Mouse (Mus musculus) intestine, postnatal 0 days (tissue): ENCODE results near the gene Klhl36. TPM values are rescaled to one million over a fixed set of nuclear protein-coding genes. Genes with fewer than 3 reads are reported as not detected.

Experiments used
- ATAC-seq: fragments of 200-750 bp; cut with Nextera tagmentation; 2 replicates; pipeline ENCODE4 v1.8.0; 2017; ENCODE audit warnings: mild to moderate bottlenecking, moderate TSS enrichment, moderate library complexity
- H3K27ac ChIP-seq: fragments of 300-500 bp; sonication (generic); 2 replicates; pipeline ENCODE4 v1.5.1; 2014; ENCODE audit warnings: mild to moderate bottlenecking, low read depth, low read length, moderate library complexity
- H3K27me3 ChIP-seq: fragments of 300-500 bp; sonication (generic); replicated peaks from 2 replicates; pipeline ENCODE4 v1.6.1; 2014; ENCODE audit warnings: low read length, mixed read lengths; ENCODE audit not compliant: control insufficient read depth, insufficient read depth
- H3K36me3 ChIP-seq: fragments of 300-500 bp; sonication (generic); 2 replicates; pipeline ENCODE4 v1.6.1; 2014; ENCODE audit warnings: mild to moderate bottlenecking, moderate library complexity; ENCODE audit not compliant: control insufficient read depth, insufficient read depth
- H3K4me1 ChIP-seq: fragments of 300-500 bp; sonication (generic); replicated peaks from 2 replicates; pipeline ENCODE4 v1.6.1; 2014; ENCODE audit warnings: antibody characterized with exemption, low read length, mixed read lengths; ENCODE audit not compliant: control insufficient read depth, insufficient read depth
- H3K4me2 ChIP-seq: fragments of 300-500 bp; sonication (generic); replicated peaks from 2 replicates; pipeline ENCODE4 v1.6.1; 2014; ENCODE audit warnings: low read depth, mild to moderate bottlenecking, moderate library complexity
- H3K4me3 ChIP-seq: fragments of 300-500 bp; sonication (generic); 2 replicates; pipeline ENCODE4 v1.5.1; 2014; ENCODE audit warnings: low read depth, low read length
- H3K9ac ChIP-seq: fragments of 300-500 bp; sonication (generic); 2 replicates; pipeline ENCODE4 v1.6.1; 2014; ENCODE audit warnings: mild to moderate bottlenecking, low read depth, low read length
- H3K9me3 ChIP-seq: fragments of 300-500 bp; sonication (generic); 2 replicates; pipeline ENCODE4 v1.6.1; 2016; ENCODE audit warnings: mixed run types; ENCODE audit not compliant: control insufficient read depth
- CTCF ChIP-seq: sonication (generic); IDR thresholded peaks from 2 replicates; pipeline ENCODE4 v1.5.1; 2016; ENCODE audit warnings: low read depth, mild to moderate bottlenecking, control low read depth, antibody characterized with exemption, moderate library complexity
- WGBS: fragments of 180-500 bp; shearing (Covaris S2); extraction: QIAGEN DNeasy Blood & Tissue Kit; methylation state at CpG from one replicate; pipeline ENCODE4 v1.1.7; 2014; 5-methylcytosine and 5-hydroxymethylcytosine counted together
- polyA plus RNA-seq: library from polyadenylated mRNA; unstranded; fragments of >200 nt; fragmentation: Nextera tagmentation; extraction: Ambion mirVana; gene quantifications from 2 replicates; pipeline ENCODE4 v1.2.1, GENCODE M21; 2015

Gene Klhl36
- polyA plus RNA-seq, 1 experiment from 2014 or later = 7.4 TPM

DNA sequence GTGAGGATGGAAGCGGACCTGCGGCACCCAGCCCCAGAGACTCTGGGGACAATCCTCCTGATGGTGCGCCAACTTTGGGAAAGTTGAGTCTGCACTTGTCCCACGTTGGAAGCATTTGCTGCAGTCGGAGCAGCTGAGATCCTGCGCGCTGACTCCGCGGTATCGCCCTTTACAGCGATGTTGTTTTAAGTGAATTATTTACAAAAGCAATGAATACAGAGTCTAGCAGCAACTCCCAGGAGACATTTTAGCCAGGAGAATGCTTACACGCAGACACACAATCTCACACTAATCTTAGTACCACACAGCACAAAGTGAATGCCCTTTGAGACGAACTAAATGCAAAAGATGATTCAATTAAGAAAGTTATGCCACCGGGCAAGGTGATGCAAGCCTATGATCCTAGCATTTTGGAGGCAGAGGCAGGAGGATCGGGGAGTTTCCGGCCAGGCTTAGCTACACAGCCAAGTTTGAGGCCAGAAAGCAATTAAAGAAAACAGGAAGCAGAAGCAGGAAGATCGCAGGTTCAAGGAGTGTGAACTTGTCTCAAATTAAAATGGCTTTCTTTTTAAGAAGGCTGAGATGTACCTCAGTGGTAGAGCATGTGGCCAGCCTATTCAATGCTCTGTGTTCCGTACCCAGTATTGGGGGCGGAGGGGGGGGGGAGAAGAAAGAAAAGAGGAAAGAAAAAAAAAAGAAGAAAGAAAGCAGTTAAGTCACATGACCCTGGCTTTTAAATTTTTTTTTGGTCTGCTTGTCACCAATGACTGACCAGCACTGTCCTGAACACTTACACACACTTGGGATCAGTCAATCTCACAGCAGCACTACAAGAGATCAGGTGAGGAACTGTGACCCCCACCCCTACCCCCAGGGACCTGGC, 23.7 kb upstream of the Klhl36 start:
- Histone ChIP-seq H3K9me3 (no peaks in the 10 kb centered on the region), H3K9ac (peak overlapping the region; percentile 77), H3K27me3 (no peaks in the 10 kb centered on the region), H3K36me3 (0 out of 2 replicates have a peak, but pooled peaks cover 9% of the 10 kb centered on the region), H3K4me2 (peak overlapping the region; percentile 84), H3K27ac (peak overlapping the region; percentile 90), H3K4me1 (peaks cover 16% of the 10 kb centered on the region; the same call in 1 of the 2 replicates), H3K4me3 (peak overlapping the region; percentile 80)
- WGBS = 23% methylated on average over 19 of the region's 19 CpGs
- ATAC-seq = no peak
- TF ChIP-seq CTCF = no peak

- H3K36me3 ChIP-seq = 0 out of 2 replicates have a peak, but pooled peaks cover 3% of the 10 kb centered on the region
- ATAC-seq = no peak
- H3K27ac ChIP-seq = peak overlapping the region; percentile 90
- TF ChIP-seq CTCF = no peak
- H3K4me3 ChIP-seq = peak overlapping the region; percentile 80
- 31% methylated on average over 4 of the region's 4 CpGs for WGBS
- H3K27me3 ChIP-seq = no peaks in the 10 kb centered on the region
- H3K9ac ChIP-seq = peak overlapping the region; percentile 77
- peak overlapping the region; percentile 84 for H3K4me2 ChIP-seq
- H3K4me1 ChIP-seq = peaks cover 16% of the 10 kb centered on the region; the same call in 1 of the 2 replicates
- no peaks in the 10 kb centered on the region for H3K9me3 ChIP-seq
Measured at GRCm38 (mm10) chr8:119838983-119839340, 23.1 kb upstream of the Klhl36 start.

DNA sequence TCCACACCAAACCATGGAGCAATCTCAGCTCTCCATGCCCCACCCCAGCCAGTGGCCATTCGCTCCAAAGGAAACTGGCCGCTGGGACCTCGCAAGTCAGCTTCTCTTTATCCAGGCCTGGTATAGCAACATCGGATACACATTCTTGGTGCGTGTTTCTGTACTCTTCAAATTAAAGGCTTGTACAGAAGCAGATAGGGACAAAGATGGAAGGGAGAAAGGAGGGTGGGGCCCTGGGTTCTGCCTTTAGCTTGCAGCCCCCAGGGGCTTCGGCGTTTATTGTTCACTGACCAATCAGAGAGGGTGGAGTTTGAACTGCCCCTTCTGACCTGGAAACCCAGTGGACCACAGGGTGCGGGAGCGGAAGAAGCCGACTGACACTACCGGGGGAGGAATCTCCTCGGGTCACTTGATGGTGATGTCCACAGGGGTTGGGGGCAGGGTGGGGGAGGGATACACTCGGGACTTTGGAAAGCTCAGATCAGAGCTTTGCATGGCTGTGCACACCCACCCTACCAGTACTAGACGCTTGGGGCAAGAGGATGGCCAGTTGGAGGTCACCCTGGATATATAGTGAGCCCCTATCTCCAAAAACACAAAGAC, 22.5 kb upstream of the Klhl36 start:
- Histone ChIP-seq H3K4me3 (peak overlapping the region; percentile 80), H3K4me2 (peak overlapping the region; percentile 84), H3K27ac (peak overlapping the region; percentile 90), H3K9me3 (no peaks in the 10 kb centered on the region), H3K36me3 (0 out of 2 replicates have a peak, but pooled peaks cover 3% of the 10 kb centered on the region), H3K9ac (peak overlapping the region; percentile 77), H3K27me3 (no peaks in the 10 kb centered on the region), H3K4me1 (peaks cover 11% of the 10 kb centered on the region; the same call in 1 of the 2 replicates)
- no peak for ATAC-seq
- TF ChIP-seq CTCF = no peak
- WGBS = 2% methylated on average over 14 of the region's 14 CpGs

DNA sequence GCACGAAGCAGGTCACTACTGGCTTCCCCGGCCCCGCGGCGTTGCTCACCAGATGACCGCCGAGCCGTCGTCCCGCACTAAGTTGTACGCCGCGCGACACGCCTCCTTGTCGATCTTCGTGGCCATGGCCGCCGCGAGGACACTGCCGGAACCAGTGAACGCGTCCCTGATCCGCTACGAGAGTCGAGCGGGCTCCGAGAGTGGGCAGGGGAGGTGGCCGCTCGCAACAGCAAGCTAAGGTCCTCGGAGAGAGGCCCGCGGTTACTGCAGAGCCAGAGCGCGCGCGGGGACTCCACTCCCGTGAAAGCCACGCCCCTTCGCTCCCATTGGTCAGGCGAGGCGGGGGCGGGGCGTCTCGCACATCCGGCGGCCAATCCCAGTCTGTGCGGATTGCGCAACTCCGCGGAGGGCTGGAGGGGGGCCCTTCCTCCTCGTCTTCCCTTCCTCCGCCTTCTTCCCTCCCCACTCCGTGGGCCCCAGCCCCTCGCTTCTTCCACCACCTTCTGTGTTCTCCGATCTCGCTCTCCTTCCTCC, 21.7 kb upstream of the Klhl36 start, which contains the start of gene Cotl1:
Gene Cotl1, minus strand, starts transcription at position 270 of the 534 bp plus-strand sequence.
- H3K9me3 ChIP-seq = no peaks in the 10 kb centered on the region
- under 1% methylated on average over 54 of the region's 57 CpGs for whole genome bisulfite sequencing
- 0 out of 2 replicates have a peak, but pooled peaks cover 3% of the 10 kb centered on the region for H3K36me3 ChIP-seq
- peak within 1 kb of the TSS; percentile 84 for H3K4me2 ChIP-seq
- H3K9ac ChIP-seq = peak within 1 kb of the TSS; percentile 77
- peak within 1 kb of the TSS; percentile 80 for H3K4me3 ChIP-seq
- TF ChIP-seq CTCF = no peak
- H3K27me3 ChIP-seq = no peaks in the 10 kb centered on the region
- ATAC-seq = peak; percentile 85
- H3K4me1 ChIP-seq = peaks cover 11% of the 10 kb centered on the region
- H3K27ac ChIP-seq = peak within 1 kb of the TSS; percentile 90

DNA sequence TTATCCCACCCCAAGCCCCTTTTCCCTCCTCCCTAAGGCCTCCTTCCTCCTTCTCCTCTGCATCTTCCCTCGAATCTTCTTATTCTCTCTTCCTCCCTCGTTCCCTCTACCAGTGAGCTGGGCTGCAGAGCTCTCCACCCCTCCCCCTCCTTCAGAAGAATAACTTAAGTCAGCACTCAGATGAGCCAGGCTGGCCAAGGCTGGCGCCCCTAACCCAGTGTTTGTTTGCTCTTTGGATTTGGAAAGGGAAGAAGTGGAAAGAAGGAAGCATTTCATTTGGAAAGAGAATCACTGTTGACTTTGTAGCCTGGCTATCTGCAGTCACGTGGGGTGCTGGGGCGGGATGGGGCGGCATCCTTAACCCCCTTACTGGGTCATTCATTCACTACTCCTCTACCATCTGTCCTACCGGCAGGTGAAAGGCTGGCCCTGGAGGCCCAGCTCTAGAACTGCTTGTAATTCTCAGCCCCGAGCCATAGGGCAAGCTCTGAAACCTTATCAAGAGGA, 21.1 kb upstream of the Klhl36 start:
- Histone ChIP-seq H3K9me3 (no peaks in the 10 kb centered on the region), H3K27me3 (no peaks in the 10 kb centered on the region), H3K9ac (no peak overlapping the region), H3K4me3 (peak overlapping the region; percentile 80), H3K4me1 (peaks cover 11% of the 10 kb centered on the region), H3K4me2 (peak overlapping the region; percentile 84), H3K27ac (peak overlapping the region; percentile 90), H3K36me3 (0 out of 2 replicates have a peak, but pooled peaks cover 3% of the 10 kb centered on the region)
- peak; percentile 75 for ATAC-seq
- WGBS = 11% methylated on average over 8 of the region's 8 CpGs
- TF ChIP-seq CTCF = peak; percentile 44

DNA sequence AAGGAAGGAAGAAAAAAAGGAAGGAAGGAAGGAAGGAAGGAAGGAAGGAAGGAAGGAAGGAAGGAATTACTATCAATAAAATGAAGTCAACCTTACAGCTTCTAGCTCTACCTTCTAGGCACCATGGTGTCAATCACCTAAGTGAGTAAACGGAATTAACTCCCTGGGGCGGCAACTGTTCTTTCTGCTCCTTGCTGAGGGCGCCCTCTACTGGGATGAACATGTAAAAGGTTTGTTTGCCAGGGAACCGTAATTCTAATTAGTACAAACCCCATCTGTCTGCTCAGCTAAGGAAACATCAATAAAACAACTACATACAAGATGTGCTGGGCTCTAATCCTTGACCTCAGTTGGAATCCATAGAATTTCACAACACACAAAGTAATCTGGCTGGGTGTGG, 18.6 kb upstream of the Klhl36 start:
- no peak for ATAC-seq
- Histone ChIP-seq H3K9me3 (no peaks in the 10 kb centered on the region), H3K27ac (no peak overlapping the region), H3K4me3 (no peak overlapping the region), H3K27me3 (no peaks in the 10 kb centered on the region), H3K4me2 (no peak overlapping the region), H3K36me3 (no peaks in the 10 kb centered on the region), H3K4me1 (no peaks in the 10 kb centered on the region; the same call in 1 of the 2 replicates), H3K9ac (no peak overlapping the region)
- WGBS = 1% methylated on average over 4 of the region's 4 CpGs
- TF ChIP-seq CTCF = peak; percentile 95
